Mouse (Mus musculus): ENCODE measurements at regions not wholly inside any gene's neighbourhood (a gene's known extent, or its start where the extent isn't known, plus 50 kb on each side); places are given as distances from the start of the nearest gene placed in this dataset.
A peak's percentile ranks its signal among the peaks of the same experiment; 100 is the strongest.

GRCm38 (mm10) chr4:153542631-153543031 is 60.0 kb upstream of the Ajap1 start:
- DNase-seq (ENCODE audit: low spot score in 2 of 2) = no peak

GRCm38 (mm10) chr4:153543900-153544648 is 61.5 kb upstream of the Ajap1 start:
- no peak for DNase-seq (ENCODE audit: low spot score in 2 of 2)

GRCm38 (mm10) chr4:153546709-153547108 is 64.1 kb upstream of the Ajap1 start:
- DNase-seq (ENCODE audit: low spot score in 2 of 2) = no peak

GRCm38 (mm10) chr4:153547111-153547510 is 64.5 kb upstream of the Ajap1 start:
- DNase-seq (ENCODE audit: low spot score in 2 of 2) = no peak

GRCm38 (mm10) chr4:153547871-153548270 is 65.3 kb upstream of the Ajap1 start:
- no peak for DNase-seq (ENCODE audit: low spot score in 2 of 2)

- no peak for DNase-seq (ENCODE audit: low spot score in 2 of 2)
Observed at GRCm38 (mm10) chr4:153551291-153551690, 68.7 kb upstream of the Ajap1 start.

GRCm38 (mm10) chr4:153552483-153552882 is 69.9 kb upstream of the Ajap1 start:
- DNase-seq (ENCODE audit: low spot score in 2 of 2) = no peak

GRCm38 (mm10) chr4:153557812-153558608 is 75.4 kb upstream of the Ajap1 start:
- DNase-seq (ENCODE audit: low spot score in 2 of 2) = no peak

- DNase-seq (ENCODE audit: low spot score in 2 of 2) = no peak
Observed at GRCm38 (mm10) chr4:153559568-153559967, 77.0 kb upstream of the Ajap1 start.

- DNase-seq (ENCODE audit: low spot score in 2 of 2) = no peak
Observed at GRCm38 (mm10) chr4:153560193-153560592, 77.6 kb upstream of the Ajap1 start.

GRCm38 (mm10) chr4:153560956-153561355 is 78.3 kb upstream of the Ajap1 start:
- DNase-seq (ENCODE audit: low spot score in 2 of 2) = peak; percentile 14 to 49

GRCm38 (mm10) chr4:153561991-153562390 is 79.4 kb upstream of the Ajap1 start:
- DNase-seq (ENCODE audit: low spot score in 2 of 2) = no peak

- DNase-seq (ENCODE audit: low spot score in 2 of 2) = no peak
Observed at GRCm38 (mm10) chr4:153567329-153567973, 84.8 kb upstream of the Ajap1 start.

GRCm38 (mm10) chr4:153573180-153573769 is 90.7 kb upstream of the Ajap1 start:
- DNase-seq (ENCODE audit: low spot score in 2 of 2) = no peak

- no peak for DNase-seq (ENCODE audit: low spot score in 2 of 2)
Observed at GRCm38 (mm10) chr4:153593291-153593690, 110.7 kb upstream of the Ajap1 start.

- no peak for DNase-seq (ENCODE audit: low spot score in 2 of 2)
Observed at GRCm38 (mm10) chr4:153599794-153600370, 117.3 kb upstream of the Ajap1 start.

GRCm38 (mm10) chr4:153602496-153602895 is 119.9 kb upstream of the Ajap1 start:
- no peak for DNase-seq (ENCODE audit: low spot score in 2 of 2)

GRCm38 (mm10) chr4:153603056-153603840 is 120.6 kb upstream of the Ajap1 start:
- DNase-seq (ENCODE audit: low spot score in 2 of 2) = no peak

GRCm38 (mm10) chr4:153603936-153604335 is 121.3 kb upstream of the Ajap1 start:
- peak; percentile 42 to 61 for DNase-seq (ENCODE audit: low spot score in 2 of 2)

GRCm38 (mm10) chr4:153604695-153605485 is 122.3 kb upstream of the Ajap1 start:
- DNase-seq (ENCODE audit: low spot score in 2 of 2) = no peak

Measured in adrenal gland, postnatal 4 days (tissue).